Mouse (Mus musculus): ENCODE measurements around the gene Nlrp6. TPM values are rescaled to one million over a fixed set of nuclear protein-coding genes. Genes with fewer than 3 reads are reported as not detected.

Nlrp6 gene
- polyA plus RNA-seq, 1 experiment = 0.23 TPM

DNA sequence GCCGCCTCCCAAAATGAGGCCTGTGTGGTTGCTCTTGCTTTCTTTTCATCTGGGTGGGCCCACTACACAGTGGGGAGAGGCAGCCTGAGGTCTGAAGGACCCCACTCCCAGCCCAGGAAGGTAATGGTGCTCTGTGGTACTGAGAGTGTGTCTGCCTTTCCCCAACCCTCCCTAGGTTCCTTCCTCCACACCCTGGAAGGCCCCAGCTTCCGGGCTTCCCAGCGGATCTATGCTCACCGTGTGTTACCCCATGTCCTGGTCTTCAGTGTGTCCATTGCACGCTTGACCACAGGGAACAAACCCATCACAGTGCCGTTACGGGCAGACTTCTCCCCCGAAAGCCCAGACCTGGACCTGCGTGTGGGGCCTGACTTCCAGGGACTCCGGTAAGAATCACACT, 22.1 kb downstream of the Nlrp6 start:
- H3K27me3 ChIP-seq (ENCODE audit: control insufficient read depth, insufficient read depth, low read length) = no peaks in the 10 kb centered on the region
- no peaks in the 10 kb centered on the region for H3K36me3 ChIP-seq (ENCODE audit: control insufficient read depth, insufficient read depth, low read length)
- no peaks in the 10 kb centered on the region; the same call in 1 of the 2 replicates for H3K4me1 ChIP-seq (ENCODE audit: control insufficient read depth, insufficient read depth, low read length)
- no peak overlapping the region for H3K4me3 ChIP-seq (ENCODE audit: control insufficient read depth, low read depth, low read length)
- no peak overlapping the region for H3K27ac ChIP-seq (ENCODE audit: control insufficient read depth, insufficient read depth, low read depth, low read length)
- TF ChIP-seq CTCF (IDR thresholded peaks at IDR 0.05; ENCODE audit: control insufficient read depth, insufficient read depth, insufficient replicate concordance, low read depth, low read length) (no peak), POLR2A (IDR thresholded peaks at IDR 0.05; ENCODE audit: control insufficient read depth, low read depth, low read length) (no peak)

DNA sequence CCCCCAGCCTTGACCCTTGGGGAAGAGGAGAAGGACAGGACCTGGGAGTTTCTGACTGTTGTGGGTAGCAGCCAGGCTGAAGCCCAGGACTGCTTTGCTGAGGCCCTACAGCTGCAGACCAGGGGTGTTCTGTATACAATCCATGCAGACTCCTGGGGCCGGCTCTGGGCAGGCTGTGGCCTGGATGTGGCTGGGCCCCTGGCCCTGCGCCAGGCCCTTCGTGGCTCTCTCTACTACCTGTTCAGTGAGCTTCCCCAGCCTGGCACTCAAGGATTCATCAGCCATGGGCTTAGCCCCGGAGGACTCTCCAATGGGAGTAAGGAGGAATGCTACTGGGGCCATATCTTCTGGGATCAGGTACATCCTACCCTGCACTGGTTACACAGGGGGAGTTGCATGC, 22.7 kb downstream of the Nlrp6 start:
- TF ChIP-seq POLR2A (IDR thresholded peaks at IDR 0.05; ENCODE audit: control insufficient read depth, low read depth, low read length) = no peak
- no peaks in the 10 kb centered on the region for H3K27me3 ChIP-seq (ENCODE audit: control insufficient read depth, insufficient read depth, low read length)
- peaks cover under 1% of the 10 kb centered on the region; the same call in 1 of the 2 replicates for H3K4me1 ChIP-seq (ENCODE audit: control insufficient read depth, insufficient read depth, low read length)
- H3K36me3 ChIP-seq (ENCODE audit: control insufficient read depth, insufficient read depth, low read length) = no peaks in the 10 kb centered on the region
- no peak overlapping the region for H3K27ac ChIP-seq (ENCODE audit: control insufficient read depth, insufficient read depth, low read depth, low read length)
- no peak overlapping the region for H3K4me3 ChIP-seq (ENCODE audit: control insufficient read depth, low read depth, low read length)

DNA sequence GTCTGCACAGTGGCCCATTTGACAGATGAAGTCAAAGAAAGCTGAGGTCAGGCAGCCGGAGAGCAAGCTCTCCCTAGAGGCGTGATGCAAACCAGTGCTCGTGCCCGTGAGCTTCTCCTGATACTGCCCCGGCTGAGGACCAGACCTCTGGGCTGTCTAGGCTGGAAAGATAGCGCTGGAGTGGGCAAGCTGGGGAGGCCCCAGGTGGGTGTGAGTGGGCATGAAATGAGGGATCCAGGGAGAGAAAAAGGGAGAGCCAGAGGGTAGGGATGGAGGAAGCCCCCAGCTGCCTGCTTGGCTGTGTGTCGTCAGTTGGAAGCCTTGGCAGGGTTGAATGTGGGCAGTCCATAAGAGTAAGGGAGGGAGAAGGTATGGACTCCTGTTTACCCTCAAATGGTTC, 23.5 kb downstream of the Nlrp6 start:
- no peaks in the 10 kb centered on the region for H3K36me3 ChIP-seq (ENCODE audit: control insufficient read depth, insufficient read depth, low read length)
- no peak for TF ChIP-seq POLR2A (IDR thresholded peaks at IDR 0.05; ENCODE audit: control insufficient read depth, low read depth, low read length)
- no peak for TF ChIP-seq CTCF (IDR thresholded peaks at IDR 0.05; ENCODE audit: control insufficient read depth, insufficient read depth, insufficient replicate concordance, low read depth, low read length)
- H3K4me1 ChIP-seq (ENCODE audit: control insufficient read depth, insufficient read depth, low read length) = peaks cover 3% of the 10 kb centered on the region; the same call in 1 of the 2 replicates
- no peak overlapping the region for H3K27ac ChIP-seq (ENCODE audit: control insufficient read depth, insufficient read depth, low read depth, low read length)
- H3K4me3 ChIP-seq (ENCODE audit: control insufficient read depth, low read depth, low read length) = no peak overlapping the region
- H3K27me3 ChIP-seq (ENCODE audit: control insufficient read depth, insufficient read depth, low read length) = no peaks in the 10 kb centered on the region

DNA sequence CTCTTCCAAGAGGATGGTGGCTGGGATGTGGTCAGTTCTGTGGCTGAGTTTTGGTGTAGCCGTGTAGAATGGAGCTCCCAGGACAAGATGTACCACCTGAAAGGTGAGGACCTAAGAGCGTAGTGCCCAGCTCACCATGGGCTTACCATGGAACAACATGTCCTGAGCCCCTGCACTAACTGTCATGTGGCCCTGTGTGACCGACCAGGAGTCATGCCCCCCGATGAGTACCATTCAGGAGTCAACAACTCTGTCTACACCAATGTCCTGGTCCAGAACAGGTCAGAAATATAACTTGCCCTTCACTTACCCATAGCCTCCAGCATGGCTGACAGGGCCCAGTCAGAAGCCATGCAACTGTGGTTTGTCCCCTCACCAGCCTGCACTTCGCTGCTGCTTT, 24.5 kb downstream of the Nlrp6 start:
- H3K36me3 ChIP-seq (ENCODE audit: control insufficient read depth, insufficient read depth, low read length) = no peaks in the 10 kb centered on the region
- TF ChIP-seq CTCF (IDR thresholded peaks at IDR 0.05; ENCODE audit: control insufficient read depth, insufficient read depth, insufficient replicate concordance, low read depth, low read length) = no peak
- no peak for TF ChIP-seq POLR2A (IDR thresholded peaks at IDR 0.05; ENCODE audit: control insufficient read depth, low read depth, low read length)
- no peak overlapping the region for H3K4me3 ChIP-seq (ENCODE audit: control insufficient read depth, low read depth, low read length)
- peaks cover 3% of the 10 kb centered on the region; the same call in 1 of the 2 replicates for H3K4me1 ChIP-seq (ENCODE audit: control insufficient read depth, insufficient read depth, low read length)
- H3K27me3 ChIP-seq (ENCODE audit: control insufficient read depth, insufficient read depth, low read length) = no peaks in the 10 kb centered on the region
- H3K27ac ChIP-seq (ENCODE audit: control insufficient read depth, insufficient read depth, low read depth, low read length) = no peak overlapping the region

DNA sequence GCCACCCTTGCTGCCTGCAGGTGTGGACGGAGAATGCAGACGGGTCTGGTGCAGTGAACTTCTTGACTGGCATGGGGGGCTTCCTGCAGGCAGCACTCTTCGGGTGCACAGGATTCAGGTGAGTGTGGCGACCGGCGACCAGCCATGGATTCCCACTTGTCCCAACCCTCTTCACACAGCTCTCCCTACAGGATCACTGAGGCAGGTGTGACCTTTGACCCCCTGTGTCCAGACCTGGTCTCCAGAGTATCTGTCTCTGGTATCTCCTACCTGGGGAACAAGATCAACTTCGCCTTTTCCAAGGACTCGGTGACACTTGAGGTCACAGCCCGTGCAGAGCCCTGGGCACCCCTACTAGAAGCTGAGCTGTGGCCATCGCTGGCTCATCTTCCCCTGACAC, 25.6 kb downstream of the Nlrp6 start:
- no peak for TF ChIP-seq POLR2A (IDR thresholded peaks at IDR 0.05; ENCODE audit: control insufficient read depth, low read depth, low read length)
- no peak for TF ChIP-seq CTCF (IDR thresholded peaks at IDR 0.05; ENCODE audit: control insufficient read depth, insufficient read depth, insufficient replicate concordance, low read depth, low read length)
- Histone ChIP-seq H3K36me3 (ENCODE audit: control insufficient read depth, insufficient read depth, low read length) (no peaks in the 10 kb centered on the region), H3K4me3 (ENCODE audit: control insufficient read depth, low read depth, low read length) (no peak overlapping the region), H3K4me1 (ENCODE audit: control insufficient read depth, insufficient read depth, low read length) (peaks cover 3% of the 10 kb centered on the region; the same call in 1 of the 2 replicates), H3K27ac (ENCODE audit: control insufficient read depth, insufficient read depth, low read depth, low read length) (no peak overlapping the region), H3K27me3 (ENCODE audit: control insufficient read depth, insufficient read depth, low read length) (no peaks in the 10 kb centered on the region)

DNA sequence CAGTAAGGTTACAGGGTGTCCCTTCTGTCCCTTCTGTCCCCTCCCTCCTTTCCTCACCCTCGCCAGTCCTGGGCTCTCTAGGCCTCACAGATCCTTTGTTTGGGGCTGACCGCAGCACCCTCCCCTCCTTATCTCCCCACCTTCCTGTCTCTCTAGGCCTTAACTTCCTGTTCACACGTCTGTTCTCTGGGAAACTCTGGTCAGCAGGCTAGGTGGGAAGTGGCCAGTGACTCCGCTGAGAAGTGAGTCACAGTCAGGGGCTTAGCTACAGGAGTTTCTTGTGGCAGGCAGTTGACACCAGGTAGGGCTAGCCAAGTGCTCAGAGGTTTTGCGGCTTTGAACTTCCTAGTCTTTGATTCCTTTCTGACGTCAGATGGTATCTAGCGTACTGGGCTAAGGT, 26.3 kb downstream of the Nlrp6 start:
- no peak overlapping the region for H3K4me3 ChIP-seq (ENCODE audit: control insufficient read depth, low read depth, low read length)
- H3K36me3 ChIP-seq (ENCODE audit: control insufficient read depth, insufficient read depth, low read length) = no peaks in the 10 kb centered on the region
- no peak overlapping the region for H3K27ac ChIP-seq (ENCODE audit: control insufficient read depth, insufficient read depth, low read depth, low read length)
- no peaks in the 10 kb centered on the region for H3K27me3 ChIP-seq (ENCODE audit: control insufficient read depth, insufficient read depth, low read length)
- no peak for TF ChIP-seq CTCF (IDR thresholded peaks at IDR 0.05; ENCODE audit: control insufficient read depth, insufficient read depth, insufficient replicate concordance, low read depth, low read length)
- no peak for TF ChIP-seq POLR2A (IDR thresholded peaks at IDR 0.05; ENCODE audit: control insufficient read depth, low read depth, low read length)
- H3K4me1 ChIP-seq (ENCODE audit: control insufficient read depth, insufficient read depth, low read length) = peaks cover 3% of the 10 kb centered on the region; the same call in 1 of the 2 replicates

DNA sequence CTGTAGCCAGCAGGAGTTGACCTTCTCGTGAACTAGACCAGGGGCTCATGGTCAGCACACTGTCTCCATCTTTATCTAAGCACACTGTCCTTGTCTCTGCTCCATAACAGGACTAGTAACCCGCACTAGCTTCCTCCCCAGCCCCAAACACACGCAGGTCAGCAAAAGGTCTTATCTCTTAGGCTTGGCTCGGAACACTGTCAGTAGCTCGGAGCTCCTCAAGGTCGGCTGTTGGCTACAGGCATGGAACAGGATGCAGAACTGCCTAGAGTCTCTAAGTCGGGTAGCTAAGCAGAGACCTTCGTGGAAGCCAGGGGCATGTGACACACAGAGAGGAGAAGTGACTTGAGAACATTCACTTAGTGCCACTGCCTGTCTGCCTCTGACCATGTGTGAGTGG, 27.5 kb downstream of the Nlrp6 start:
- Histone ChIP-seq H3K27ac (ENCODE audit: control insufficient read depth, insufficient read depth, low read depth, low read length) (no peak overlapping the region; the same call in 1 of the 2 replicates), H3K36me3 (ENCODE audit: control insufficient read depth, insufficient read depth, low read length) (no peaks in the 10 kb centered on the region), H3K27me3 (ENCODE audit: control insufficient read depth, insufficient read depth, low read length) (no peaks in the 10 kb centered on the region), H3K4me1 (ENCODE audit: control insufficient read depth, insufficient read depth, low read length) (peaks cover 3% of the 10 kb centered on the region; the same call in 1 of the 2 replicates), H3K4me3 (ENCODE audit: control insufficient read depth, low read depth, low read length) (no peak overlapping the region)
- TF ChIP-seq CTCF (IDR thresholded peaks at IDR 0.05; ENCODE audit: control insufficient read depth, insufficient read depth, insufficient replicate concordance, low read depth, low read length) = no peak
- no peak for TF ChIP-seq POLR2A (IDR thresholded peaks at IDR 0.05; ENCODE audit: control insufficient read depth, low read depth, low read length)

DNA sequence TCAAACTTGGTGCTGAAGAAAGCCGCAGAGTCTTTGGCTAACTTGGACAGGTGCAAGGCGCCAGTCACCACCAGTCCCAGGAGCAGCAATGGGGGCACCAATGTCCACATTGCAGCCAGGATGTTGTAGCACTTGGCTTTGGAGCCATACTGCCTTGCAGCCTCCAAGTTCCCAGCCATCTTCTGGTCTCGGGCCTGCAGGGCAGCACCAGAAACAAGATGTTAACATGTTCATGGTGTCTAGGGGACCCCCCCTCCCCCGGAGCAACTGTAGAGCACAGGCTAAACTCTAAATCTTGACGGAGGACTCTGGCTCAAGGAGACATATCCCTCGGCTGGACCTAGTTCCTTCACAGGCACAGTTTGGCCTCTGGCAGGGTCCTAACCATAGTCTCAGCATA, 28.6 kb downstream of the Nlrp6 start:
- TF ChIP-seq CTCF (IDR thresholded peaks at IDR 0.05; ENCODE audit: control insufficient read depth, insufficient read depth, insufficient replicate concordance, low read depth, low read length) = no peak
- no peak for TF ChIP-seq POLR2A (IDR thresholded peaks at IDR 0.05; ENCODE audit: control insufficient read depth, low read depth, low read length)
- no peaks in the 10 kb centered on the region for H3K36me3 ChIP-seq (ENCODE audit: control insufficient read depth, insufficient read depth, low read length)
- H3K4me1 ChIP-seq (ENCODE audit: control insufficient read depth, insufficient read depth, low read length) = peaks cover 3% of the 10 kb centered on the region; the same call in 1 of the 2 replicates
- no peaks in the 10 kb centered on the region for H3K27me3 ChIP-seq (ENCODE audit: control insufficient read depth, insufficient read depth, low read length)
- H3K4me3 ChIP-seq (ENCODE audit: control insufficient read depth, low read depth, low read length) = no peak overlapping the region
- no peak overlapping the region for H3K27ac ChIP-seq (ENCODE audit: control insufficient read depth, insufficient read depth, low read depth, low read length)

Measured in testis, adult 2 months (tissue).